Mouse (Mus musculus): ENCODE measurements around the gene Fxyd5. TPM values are rescaled to one million over a fixed set of nuclear protein-coding genes. Genes with fewer than 3 reads are reported as not detected.

The Fxyd5 gene
- polyA plus RNA-seq, 1 experiment: 79.0 TPM

DNA sequence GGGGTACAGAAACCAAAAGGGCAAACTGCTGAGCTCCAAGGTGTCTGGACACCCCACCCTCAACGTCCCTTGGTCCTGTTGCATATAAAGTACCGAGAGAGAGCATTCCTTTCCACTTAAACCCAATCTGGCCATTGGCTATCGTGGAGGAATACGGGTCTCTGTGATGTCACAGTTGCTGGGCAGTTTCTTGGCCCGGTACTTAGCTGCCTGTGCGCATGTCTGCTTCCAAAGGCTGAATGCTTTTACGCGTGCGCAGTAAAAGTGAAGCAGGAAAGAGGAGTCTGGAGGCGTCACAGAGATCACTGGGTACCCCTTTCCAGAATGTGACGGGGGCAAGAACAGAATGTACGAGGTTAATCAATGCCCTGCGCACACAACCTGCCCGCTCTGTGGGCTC, 27.2 kb upstream of the Fxyd5 start:
- H3K27ac ChIP-seq (ENCODE audit: insufficient read depth, low read length): no peak overlapping the region
- TF ChIP-seq CTCF (IDR thresholded peaks at IDR 0.05; ENCODE audit: borderline replicate concordance, insufficient read depth, low read length) (no peak), POLR2A (IDR thresholded peaks at IDR 0.05; ENCODE audit: low read depth, low read length) (no peak)
- H3K4me3 ChIP-seq (ENCODE audit: insufficient read depth, low read length): no peak overlapping the region
- no peaks in the 10 kb centered on the region for H3K4me1 ChIP-seq (ENCODE audit: control insufficient read depth, insufficient read depth, low read length)

DNA sequence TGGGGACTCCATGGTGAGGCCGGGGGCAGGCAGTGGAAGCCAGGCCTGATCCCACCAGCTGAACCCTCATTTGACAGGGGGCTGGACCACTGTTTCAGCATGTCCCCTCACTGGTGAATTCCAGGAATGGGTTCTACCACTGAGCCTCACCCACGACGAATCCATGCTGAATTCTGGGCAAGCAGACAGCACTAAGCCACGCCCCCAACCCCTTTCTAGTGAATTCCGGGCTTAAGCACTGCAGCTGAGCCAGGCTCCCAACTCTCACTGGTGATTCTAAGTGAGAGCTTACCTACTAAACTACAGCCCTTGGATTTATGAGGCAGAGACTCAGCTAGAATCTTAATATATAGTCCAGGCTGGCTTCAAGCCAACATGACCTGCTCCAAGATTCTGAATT, 25.6 kb upstream of the Fxyd5 start:
- Histone ChIP-seq H3K27ac (ENCODE audit: insufficient read depth, low read length) (no peak overlapping the region), H3K4me1 (ENCODE audit: control insufficient read depth, insufficient read depth, low read length) (no peaks in the 10 kb centered on the region), H3K4me3 (ENCODE audit: insufficient read depth, low read length) (no peak overlapping the region)
- no peak for TF ChIP-seq CTCF (IDR thresholded peaks at IDR 0.05; ENCODE audit: borderline replicate concordance, insufficient read depth, low read length)
- no peak for TF ChIP-seq POLR2A (IDR thresholded peaks at IDR 0.05; ENCODE audit: low read depth, low read length)

DNA sequence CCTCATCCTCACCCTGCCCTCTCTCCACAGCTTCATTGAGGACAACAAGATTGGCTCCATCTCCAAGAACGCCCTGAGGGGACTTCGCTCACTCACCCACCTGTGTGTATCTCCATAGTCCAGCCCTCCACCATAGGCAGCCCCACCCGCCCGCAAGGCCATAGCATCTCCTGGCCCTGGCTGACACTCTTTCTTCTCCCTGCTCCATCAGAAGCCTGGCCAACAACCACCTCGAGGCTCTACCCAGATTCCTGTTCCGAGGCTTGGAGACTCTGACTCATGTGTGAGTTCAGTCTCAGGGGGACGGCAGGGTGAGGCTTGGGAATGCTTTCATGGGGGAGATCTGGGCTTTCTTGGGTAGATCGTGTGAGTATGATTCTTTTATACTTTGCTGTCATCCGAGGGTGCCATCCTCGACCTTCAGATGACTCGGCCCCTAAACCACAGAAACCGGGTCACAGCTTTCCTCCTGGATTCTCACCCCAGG, 20.8 kb upstream of the Fxyd5 start:
- Histone ChIP-seq H3K4me3 (ENCODE audit: insufficient read depth, low read length) (no peak overlapping the region), H3K4me1 (ENCODE audit: control insufficient read depth, insufficient read depth, low read length) (no peaks in the 10 kb centered on the region), H3K27ac (ENCODE audit: insufficient read depth, low read length) (no peak overlapping the region)
- no peak for TF ChIP-seq CTCF (IDR thresholded peaks at IDR 0.05; ENCODE audit: borderline replicate concordance, insufficient read depth, low read length)
- no peak for TF ChIP-seq POLR2A (IDR thresholded peaks at IDR 0.05; ENCODE audit: low read depth, low read length)

DNA sequence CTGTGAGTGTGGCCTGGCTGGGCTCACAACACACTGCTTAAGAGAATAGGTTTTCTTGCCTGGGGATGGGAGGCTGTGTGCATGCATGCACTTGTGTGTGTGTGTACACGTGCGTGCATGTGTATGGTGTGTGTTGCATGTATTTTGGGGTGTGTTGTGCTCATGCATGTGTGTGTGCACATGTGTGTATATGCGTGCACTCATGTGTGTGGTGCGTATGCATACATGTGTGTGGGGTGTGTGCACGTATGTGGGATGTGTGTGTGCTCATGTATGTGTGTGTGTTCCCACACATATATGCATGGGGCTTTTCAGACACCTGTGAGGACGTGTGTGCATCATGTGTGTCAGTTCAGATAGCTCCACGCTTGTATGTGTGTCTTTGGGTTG, 18.3 kb upstream of the Fxyd5 start:
- H3K27ac ChIP-seq (ENCODE audit: insufficient read depth, low read length): no peak overlapping the region
- H3K4me3 ChIP-seq (ENCODE audit: insufficient read depth, low read length): no peak overlapping the region
- no peak for TF ChIP-seq CTCF (IDR thresholded peaks at IDR 0.05; ENCODE audit: borderline replicate concordance, insufficient read depth, low read length)
- H3K4me1 ChIP-seq (ENCODE audit: control insufficient read depth, insufficient read depth, low read length): no peaks in the 10 kb centered on the region

DNA sequence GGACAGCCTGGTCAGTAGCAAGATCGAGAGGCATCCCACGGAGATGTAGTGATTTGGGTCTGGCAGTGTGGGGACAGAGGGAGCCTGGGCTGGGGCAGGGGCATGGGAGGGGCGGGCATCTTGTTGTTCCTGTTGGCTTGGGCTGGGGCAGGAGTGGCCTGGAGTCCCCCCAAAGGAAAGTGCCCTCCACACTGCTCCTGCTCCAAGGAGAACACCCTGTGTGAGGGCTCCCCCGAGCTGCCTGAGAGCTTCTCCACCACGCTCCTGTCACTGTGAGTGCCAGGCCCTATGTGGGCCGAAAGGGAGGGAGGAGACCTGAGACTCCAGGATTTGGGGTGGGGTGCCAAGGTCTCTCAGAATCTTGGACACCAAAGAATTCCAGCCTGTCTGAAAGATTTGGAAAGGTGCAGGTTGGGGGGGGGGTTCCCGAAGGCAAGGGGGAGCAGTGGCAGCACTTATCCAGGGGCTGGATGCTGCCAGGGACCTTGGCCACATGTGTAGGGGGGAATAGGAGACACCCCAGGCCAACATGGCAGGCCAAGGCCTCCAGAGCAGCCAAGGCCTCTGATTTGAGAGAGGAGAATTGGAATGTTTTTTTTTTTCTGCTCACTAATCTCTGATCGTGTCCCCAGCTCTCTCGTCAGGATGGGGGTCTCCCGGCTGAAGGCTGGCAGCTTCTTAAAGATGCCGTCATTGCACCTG, 17.8 kb upstream of the Fxyd5 start:
- Histone ChIP-seq H3K27ac (ENCODE audit: insufficient read depth, low read length) (no peak overlapping the region), H3K4me3 (ENCODE audit: insufficient read depth, low read length) (no peak overlapping the region), H3K4me1 (ENCODE audit: control insufficient read depth, insufficient read depth, low read length) (no peaks in the 10 kb centered on the region)
- TF ChIP-seq CTCF (IDR thresholded peaks at IDR 0.05; ENCODE audit: borderline replicate concordance, insufficient read depth, low read length): no peak
- no peak for TF ChIP-seq POLR2A (IDR thresholded peaks at IDR 0.05; ENCODE audit: low read depth, low read length)

DNA sequence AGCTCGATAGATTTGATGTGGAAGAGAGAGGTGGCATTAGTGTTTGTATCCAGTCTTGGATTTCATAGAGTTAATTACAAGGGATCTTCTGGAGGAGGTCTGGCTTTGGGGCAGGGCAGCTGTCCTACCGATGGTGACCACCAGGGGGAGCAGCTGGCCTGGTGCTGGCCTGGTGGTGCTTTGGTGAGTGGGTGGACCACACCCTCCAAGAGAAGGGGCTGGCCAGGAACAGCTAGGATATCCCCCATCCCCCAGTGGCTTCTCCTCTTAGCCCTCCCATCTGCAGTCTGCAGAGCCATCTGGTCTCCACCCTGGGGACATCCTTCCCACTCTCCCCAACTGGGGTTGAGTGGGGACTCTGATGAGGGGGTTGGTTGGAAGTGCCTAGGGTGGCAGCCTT, 16.8 kb upstream of the Fxyd5 start, which contains the start of gene Lgi4:
Gene Lgi4, plus strand, starts transcription at position 235 of the 400 bp plus-strand sequence.
- no peaks in the 10 kb centered on the region for H3K4me1 ChIP-seq (ENCODE audit: control insufficient read depth, insufficient read depth, low read length)
- no peak within 1 kb of the TSS for H3K27ac ChIP-seq (ENCODE audit: insufficient read depth, low read length)
- no peak within 1 kb of the TSS for H3K4me3 ChIP-seq (ENCODE audit: insufficient read depth, low read length)
- TF ChIP-seq CTCF (IDR thresholded peaks at IDR 0.05; ENCODE audit: borderline replicate concordance, insufficient read depth, low read length) (peak; percentile 87), POLR2A (IDR thresholded peaks at IDR 0.05; ENCODE audit: low read depth, low read length) (no peak)

DNA sequence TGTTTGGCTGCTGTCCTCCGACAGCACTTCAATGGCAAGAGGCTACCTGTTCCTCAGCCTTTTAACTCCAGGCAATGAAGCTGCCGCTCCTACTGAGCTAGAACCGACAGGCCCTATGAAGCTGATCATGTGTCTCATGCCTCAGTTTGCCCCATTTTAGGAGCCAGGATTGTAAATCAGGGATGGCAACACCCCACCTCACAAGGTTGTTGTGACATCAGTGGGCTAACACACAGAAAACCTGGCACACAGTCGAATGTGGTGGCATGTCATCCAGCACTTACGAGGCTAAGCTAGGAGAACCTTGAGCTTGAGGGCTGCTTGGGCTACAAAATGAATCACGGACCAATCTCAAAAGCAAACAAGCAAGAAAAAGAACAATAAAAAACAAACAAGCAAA, 15.9 kb upstream of the Fxyd5 start:
- TF ChIP-seq CTCF (IDR thresholded peaks at IDR 0.05; ENCODE audit: borderline replicate concordance, insufficient read depth, low read length): no peak
- TF ChIP-seq POLR2A (IDR thresholded peaks at IDR 0.05; ENCODE audit: low read depth, low read length): no peak
- Histone ChIP-seq H3K27ac (ENCODE audit: insufficient read depth, low read length) (no peak overlapping the region), H3K4me3 (ENCODE audit: insufficient read depth, low read length) (no peak overlapping the region), H3K4me1 (ENCODE audit: control insufficient read depth, insufficient read depth, low read length) (no peaks in the 10 kb centered on the region)

DNA sequence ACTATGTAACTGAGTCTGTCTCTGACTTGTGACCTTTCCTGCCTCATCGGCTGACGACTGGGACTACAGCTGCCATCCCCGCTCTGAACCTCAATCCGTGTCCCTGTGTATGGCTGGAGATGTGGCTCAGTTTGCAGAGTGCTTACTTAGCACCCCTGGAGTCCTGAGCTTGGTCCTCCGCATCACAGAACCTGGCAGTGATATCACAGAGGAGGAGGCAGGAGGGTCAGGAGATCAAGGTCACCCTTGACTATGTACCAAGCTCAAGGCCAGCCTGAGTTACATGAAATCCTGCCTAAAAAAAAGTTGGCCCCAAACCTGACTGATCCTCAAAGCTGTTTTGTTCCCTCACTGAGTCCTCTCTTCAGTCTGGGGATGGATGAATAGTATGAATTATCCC, 15.4 kb upstream of the Fxyd5 start:
- no peak overlapping the region for H3K27ac ChIP-seq (ENCODE audit: insufficient read depth, low read length)
- no peaks in the 10 kb centered on the region for H3K4me1 ChIP-seq (ENCODE audit: control insufficient read depth, insufficient read depth, low read length)
- no peak overlapping the region for H3K4me3 ChIP-seq (ENCODE audit: insufficient read depth, low read length)
- TF ChIP-seq POLR2A (IDR thresholded peaks at IDR 0.05; ENCODE audit: low read depth, low read length) (no peak), CTCF (IDR thresholded peaks at IDR 0.05; ENCODE audit: borderline replicate concordance, insufficient read depth, low read length) (no peak)

DNA sequence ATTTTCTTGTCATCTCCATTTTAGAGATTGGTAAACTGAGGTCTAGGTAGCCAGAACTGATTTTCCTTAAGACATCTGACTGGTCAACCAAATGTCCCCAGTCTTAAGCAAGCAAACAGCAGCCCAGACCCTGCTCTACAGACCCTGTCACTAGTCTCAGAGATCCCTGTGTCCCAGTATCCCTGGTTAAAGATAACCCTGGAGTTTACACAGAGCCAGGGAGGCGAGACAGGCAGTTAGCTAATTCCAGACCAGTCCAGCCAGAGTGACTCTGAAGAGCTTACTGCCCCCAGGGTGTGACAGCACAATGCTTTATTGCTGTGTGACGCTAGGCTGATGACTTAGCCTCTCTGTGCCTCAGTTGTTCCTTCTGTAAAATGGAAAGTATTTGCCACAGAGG, 14.8 kb upstream of the Fxyd5 start, which contains the start of gene Fxyd1:
Gene Fxyd1, minus strand, starts transcription at position 129 of the 400 bp plus-strand sequence.
- Histone ChIP-seq H3K4me3 (ENCODE audit: insufficient read depth, low read length) (no peak within 1 kb of the TSS), H3K27ac (ENCODE audit: insufficient read depth, low read length) (no peak within 1 kb of the TSS), H3K4me1 (ENCODE audit: control insufficient read depth, insufficient read depth, low read length) (no peaks in the 10 kb centered on the region)
- no peak for TF ChIP-seq POLR2A (IDR thresholded peaks at IDR 0.05; ENCODE audit: low read depth, low read length)
- no peak for TF ChIP-seq CTCF (IDR thresholded peaks at IDR 0.05; ENCODE audit: borderline replicate concordance, insufficient read depth, low read length)

DNA sequence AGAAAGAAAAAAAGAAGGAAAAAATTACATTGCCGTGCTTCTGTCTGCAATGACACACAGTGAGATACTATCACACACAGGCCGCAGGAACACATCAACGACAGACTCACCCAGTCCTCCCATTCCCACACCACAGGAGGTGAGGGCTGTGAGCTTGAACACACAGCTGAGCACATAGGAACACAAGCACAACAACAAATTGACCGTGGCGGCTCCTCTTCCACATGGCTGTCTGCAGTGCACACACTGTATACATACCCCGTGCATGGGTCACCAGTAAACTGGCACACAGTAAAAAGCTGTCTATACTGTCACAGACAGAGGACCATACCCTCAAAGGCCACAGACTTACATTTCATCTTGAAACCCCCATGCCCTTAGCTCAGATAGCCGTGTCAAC, 14.2 kb upstream of the Fxyd5 start:
- no peaks in the 10 kb centered on the region for H3K4me1 ChIP-seq (ENCODE audit: control insufficient read depth, insufficient read depth, low read length)

More for the DNA sequence above, 14.2 kb upstream of the Fxyd5 start:
- Histone ChIP-seq H3K27ac (ENCODE audit: insufficient read depth, low read length) (no peak overlapping the region), H3K4me3 (ENCODE audit: insufficient read depth, low read length) (no peak overlapping the region)
- TF ChIP-seq CTCF (IDR thresholded peaks at IDR 0.05; ENCODE audit: borderline replicate concordance, insufficient read depth, low read length): no peak
- no peak for TF ChIP-seq POLR2A (IDR thresholded peaks at IDR 0.05; ENCODE audit: low read depth, low read length)

Measured in embryonic fibroblast, embryonic 13.5 days (primary cell).